8 mouse cellular contexts compared by ENCODE assay signal in genomic region chr6:54507002-54507401, GRCm38 (mm10). TPM values are rescaled to one million over a fixed set of nuclear protein-coding genes. Genes with fewer than 3 reads are reported as not detected.
DNase-seq lines count a peak whose midpoint lies in the region; ATAC-seq and TF ChIP-seq lines count a peak whose summit lies in the region.
"Had no signal": no experiment of that assay in that cellular context is flagged by ENCODE, and none has a peak within 500 bp of the region (broad histone marks: within the 10 kb centered on the region; RNA-seq: fewer than 3 reads in every experiment).

No protein-coding gene starts in this region.

- no peak overlapping the region for H3K27ac ChIP-seq in forebrain, embryonic 14.5 days (ENCODE audit: low read depth, low read length)
- H3K27ac ChIP-seq in kidney, embryonic 14.5 days (ENCODE audit: low read depth, low read length), result no peak overlapping the region
- H3K27ac ChIP-seq in stomach, postnatal 0 days (replicated peaks), result no peak overlapping the region
- H3K27ac ChIP-seq: limb, embryonic 13.5 days had no signal

- H3K4me1 ChIP-seq in forebrain, embryonic 14.5 days (ENCODE audit: control insufficient read depth, insufficient read depth, low read length), result peaks cover 14% of the 10 kb centered on the region
- 0 out of 2 replicates have a peak, but pooled peaks cover 15% of the 10 kb centered on the region for H3K4me1 ChIP-seq in kidney, embryonic 14.5 days (ENCODE audit: control insufficient read depth, insufficient read depth, low read length)
- H3K4me1 ChIP-seq in stomach, postnatal 0 days (replicated peaks; ENCODE audit: control insufficient read depth, insufficient read depth), result no peaks in the 10 kb centered on the region

- no peak overlapping the region for H3K9ac ChIP-seq in forebrain, embryonic 14.5 days (ENCODE audit: low read length)
- H3K9ac ChIP-seq in kidney, embryonic 14.5 days (ENCODE audit: low read depth, low read length), result no peak overlapping the region
- H3K9ac ChIP-seq in stomach, postnatal 0 days (ENCODE audit: low read length), result no peak overlapping the region
- H3K9ac ChIP-seq: limb, embryonic 13.5 days had no signal

- 49% methylated on average over 8 of the region's 8 CpGs for WGBS in forebrain, embryonic 14.5 days
- 41% methylated on average over 8 of the region's 8 CpGs for WGBS in kidney, embryonic 14.5 days
- WGBS in stomach, postnatal 0 days, result 34% methylated on average over 8 of the region's 8 CpGs

- H3K4me2 ChIP-seq in forebrain, embryonic 14.5 days (ENCODE audit: low read length), result no peak overlapping the region
- H3K4me2 ChIP-seq in kidney, embryonic 14.5 days (replicated peaks; ENCODE audit: low read depth, low read length), result no peak overlapping the region
- H3K4me2 ChIP-seq in stomach, postnatal 0 days (replicated peaks; ENCODE audit: low read depth), result no peak overlapping the region
- H3K4me2 ChIP-seq: limb, embryonic 13.5 days had no signal

- peak; percentile 19 for DNase-seq in ovary, adult 18-20 months (ENCODE audit: low spot score)
- no peak for DNase-seq in ovary, postnatal 10 days (ENCODE audit: low spot score)
- DNase-seq in cerebellum, adult 11-12 months, result peak; percentile 55
- DNase-seq in forebrain, embryonic 14.5 days (ENCODE audit: low spot score), result peak; percentile 79
- DNase-seq in lung, postnatal 14 days, result peak; percentile 65
- peak; percentile 58 for DNase-seq in stomach, postnatal 0 days (ENCODE audit: low spot score)

- H3K4me3 ChIP-seq in forebrain, embryonic 14.5 days (ENCODE audit: low read depth, low read length), result no peak overlapping the region
- no peak overlapping the region for H3K4me3 ChIP-seq in kidney, embryonic 14.5 days (ENCODE audit: low read length)
- H3K4me3 ChIP-seq in stomach, postnatal 0 days (ENCODE audit: low read depth, low read length), result no peak overlapping the region
- H3K4me3 ChIP-seq: limb, embryonic 13.5 days had no signal

- peak; percentile 29; the same call in 1 of the 2 replicates for ATAC-seq in forebrain, embryonic 14.5 days
- ATAC-seq in kidney, embryonic 14.5 days (ENCODE audit: low FRiP score, low TSS enrichment), result peak; percentile 28; the same call in 1 of the 2 replicates
- ATAC-seq in stomach, postnatal 0 days (ENCODE audit: low FRiP score, low TSS enrichment), result 0 out of 2 replicates have a peak, but pooled peaks have one; percentile 11

- H3K9me3 ChIP-seq in forebrain, embryonic 14.5 days (replicated peaks; ENCODE audit: control insufficient read depth, low read length), result no peaks in the 10 kb centered on the region
- no peaks in the 10 kb centered on the region for H3K9me3 ChIP-seq in kidney, embryonic 14.5 days (ENCODE audit: control insufficient read depth, low read length)
- no peaks in the 10 kb centered on the region for H3K9me3 ChIP-seq in stomach, postnatal 0 days (ENCODE audit: control insufficient read depth, low read length)
- H3K9me3 ChIP-seq: limb, embryonic 13.5 days had no signal

- peak; percentile 90 for TF ChIP-seq CTCF in stomach, postnatal 0 days (IDR thresholded peaks at IDR 0.05; ENCODE audit: low read depth)

- peaks cover 56% of the 10 kb centered on the region for H3K36me3 ChIP-seq in forebrain, embryonic 14.5 days (ENCODE audit: control insufficient read depth, insufficient read depth, low read length)
- no peaks in the 10 kb centered on the region for H3K36me3 ChIP-seq in kidney, embryonic 14.5 days (ENCODE audit: control insufficient read depth, insufficient read depth, low read length)
- H3K36me3 ChIP-seq in stomach, postnatal 0 days (ENCODE audit: control insufficient read depth, insufficient read depth, low read length), result no peaks in the 10 kb centered on the region

- no peak for TF ChIP-seq EP300 in stomach, postnatal 0 days (optimal IDR thresholded peaks at IDR 0.05)

- H3K27me3 ChIP-seq in forebrain, embryonic 14.5 days (replicated peaks; ENCODE audit: control insufficient read depth, insufficient read depth, low read length), result no peaks in the 10 kb centered on the region
- H3K27me3 ChIP-seq in kidney, embryonic 14.5 days (ENCODE audit: control insufficient read depth, insufficient read depth, low read length), result no peaks in the 10 kb centered on the region
- no peaks in the 10 kb centered on the region for H3K27me3 ChIP-seq in stomach, postnatal 0 days (ENCODE audit: control insufficient read depth, insufficient read depth, low read length)

RNA-seq across cellular contexts. Expression of gene Scrn1, which starts 59.3 kb away (rescaled TPM):
- polyA plus RNA-seq in forebrain, embryonic 14.5 days (2014; fragmentation: Nextera tagmentation; extraction: Ambion mirVana), result 125 and 134 TPM in 2 replicates
- polyA plus RNA-seq in kidney, embryonic 14.5 days (2014; fragmentation: Nextera tagmentation; extraction: Ambion mirVana), result 5.2 and 6.3 TPM in 2 replicates
- polyA plus RNA-seq in stomach, postnatal 0 days (2015; fragmentation: Nextera tagmentation; extraction: Ambion mirVana), result 3.4 and 5.7 TPM in 2 replicates

Comparison
In these comparisons a context has a peak if more than half of its experiments do, and no peak if none do; other contexts are left out.
1. RNA of gene Scrn1, which starts 59.3 kb away (polyA plus RNA-seq): 125 to 134 TPM in forebrain, embryonic 14.5 days; 5.2 to 6.3 TPM in kidney, embryonic 14.5 days and 3.4 to 5.7 TPM in stomach, postnatal 0 days; every median in the first group is over 10 times any median in the second.
2. Peak in every context shown above with its lines, with median percentiles within 50 percentile points of each other: ATAC-seq.